Mouse (Mus musculus) MEL (cell line): ENCODE results near the gene Cfd. TPM values are rescaled to one million over a fixed set of nuclear protein-coding genes. Genes with fewer than 3 reads are reported as not detected.

Source experiments
- DNase-seq: peaks from one replicate; pipeline ENCODE4 v3.0.0; 2011; ENCODE audit warnings: low read depth, low spot score
- H3K27ac ChIP-seq: 2 replicates; pipeline ENCODE4 v1.5.1; 2012; ENCODE audit warnings: low read depth, mild to moderate bottlenecking, control low read depth, low read length, moderate library complexity; ENCODE audit not compliant: control insufficient read depth
- H3K27me3 ChIP-seq, 2 experiments: fragments of 150-350 bp in 1 of 2; sonication (generic) in 1 of 2; 2 replicates each; pipeline ENCODE4 v1.6.1; 2012; ENCODE audit warnings: low read length in 2 of 2, mild to moderate bottlenecking in 2 of 2, improper control_type of control experiment in 1 of 2, moderate library complexity in 1 of 2; ENCODE audit not compliant: insufficient read depth in 2 of 2, control insufficient read depth in 1 of 2
- H3K36me3 ChIP-seq, 2 experiments: 2 replicates each; pipeline ENCODE4 v1.6.1; 2012 to 2014; ENCODE audit warnings: low read length in 2 of 2, improper control_type of control experiment in 1 of 2, inconsistent platforms in 1 of 2, mild to moderate bottlenecking in 1 of 2; ENCODE audit not compliant: insufficient read depth in 2 of 2, control insufficient read depth in 1 of 2
- H3K4me1 ChIP-seq, 2 experiments: fragments of 150-350 bp in 1 of 2; sonication (generic) in 1 of 2; 2 replicates each; pipeline ENCODE4 v1.6.1; 2012; ENCODE audit warnings: low read length in 2 of 2, improper control_type of control experiment in 1 of 2, mild to moderate bottlenecking in 1 of 2; ENCODE audit not compliant: insufficient read depth in 2 of 2, control insufficient read depth in 1 of 2
- H3K4me3 ChIP-seq, 2 experiments: fragments of 150-350 bp in 1 of 2; sonication (generic) in 1 of 2; 2 replicates each; pipeline ENCODE4 v1.5.1; 2012; ENCODE audit warnings: low read depth in 2 of 2, low read length in 2 of 2, mild to moderate bottlenecking in 2 of 2, moderate library complexity in 2 of 2, control low read depth in 1 of 2, improper control_type of control experiment in 1 of 2; ENCODE audit not compliant: control insufficient read depth in 1 of 2, insufficient read depth in 1 of 2
- H3K79me2 ChIP-seq: 2 replicates; pipeline ENCODE4 v1.6.1; 2012; ENCODE audit warnings: mild to moderate bottlenecking, low read length, moderate library complexity; ENCODE audit not compliant: control insufficient read depth, poor library complexity, insufficient read depth
- H3K9ac ChIP-seq: 2 replicates; pipeline ENCODE4 v1.6.1; 2012; ENCODE audit warnings: low read depth, mild to moderate bottlenecking, control low read depth, low read length, moderate library complexity; ENCODE audit not compliant: control insufficient read depth, poor library complexity, severe bottlenecking
- H3K9me3 ChIP-seq: fragments of 150-350 bp; sonication (generic); replicated peaks from 2 replicates; pipeline ENCODE4 v1.6.1; 2012; ENCODE audit warnings: mild to moderate bottlenecking, low read length, improper control_type of control experiment, moderate library complexity; ENCODE audit not compliant: insufficient read depth
- BHLHE40 ChIP-seq: IDR thresholded peaks from 2 replicates; pipeline ENCODE4 v1.6.1; 2012; ENCODE audit warnings: low read depth, mild to moderate bottlenecking, inconsistent platforms, low read length, improper control_type of control experiment, borderline replicate concordance
- CHD2 ChIP-seq: IDR thresholded peaks from 2 replicates; pipeline ENCODE4 v1.6.1; 2011; ENCODE audit warnings: low read length, improper control_type of control experiment
- E2F4 ChIP-seq: IDR thresholded peaks from 2 replicates; pipeline ENCODE4 v1.6.1; 2011; ENCODE audit warnings: low read depth, low read length, improper control_type of control experiment, borderline replicate concordance
- ELF1 ChIP-seq: IDR thresholded peaks from 2 replicates; pipeline ENCODE4 v1.6.1; 2014; ENCODE audit warnings: low read depth, mild to moderate bottlenecking, inconsistent platforms, low read length, improper control_type of control experiment, moderate library complexity
- EP300 ChIP-seq, 2 experiments: IDR thresholded peaks; 2 replicates each; pipeline ENCODE4 v1.6.1; 2011; ENCODE audit warnings: improper control_type of control experiment in 2 of 2, low read length in 2 of 2, low read depth in 1 of 2, mild to moderate bottlenecking in 1 of 2
- ETS1 ChIP-seq: IDR thresholded peaks from 2 replicates; pipeline ENCODE4 v1.6.1; 2012; ENCODE audit warnings: low read depth, mild to moderate bottlenecking, inconsistent platforms, low read length, improper control_type of control experiment, moderate library complexity
- GABPA ChIP-seq: IDR thresholded peaks from 2 replicates; pipeline ENCODE4 v1.6.1; 2012; ENCODE audit warnings: low read depth, mild to moderate bottlenecking, inconsistent platforms, low read length, improper control_type of control experiment, moderate library complexity
- GATA1 ChIP-seq: IDR thresholded peaks from 2 replicates; pipeline ENCODE4 v1.6.1; 2011; ENCODE audit warnings: low read depth, low read length, improper control_type of control experiment
- HCFC1 ChIP-seq: IDR thresholded peaks from 2 replicates; pipeline ENCODE4 v1.6.1; 2012; ENCODE audit warnings: low read depth, mild to moderate bottlenecking, inconsistent platforms, low read length, improper control_type of control experiment, moderate library complexity
- JUND ChIP-seq: IDR thresholded peaks from 2 replicates; pipeline ENCODE4 v1.6.1; 2011; ENCODE audit warnings: low read depth, mild to moderate bottlenecking, improper control_type of control experiment, low read length
- KAT2A ChIP-seq: conservative IDR thresholded peaks from 2 replicates; pipeline ENCODE4 v1.6.1; 2012; ENCODE audit warnings: low read depth, low read length, improper control_type of control experiment, inconsistent platforms
- MAX ChIP-seq: IDR thresholded peaks from 2 replicates; pipeline ENCODE4 v1.6.1; 2011; ENCODE audit warnings: low read length, improper control_type of control experiment
- MAZ ChIP-seq: IDR thresholded peaks from 2 replicates; pipeline ENCODE4 v1.6.1; 2012; ENCODE audit warnings: low read depth, mild to moderate bottlenecking, inconsistent platforms, low read length, improper control_type of control experiment
- MEF2A ChIP-seq: IDR thresholded peaks from 2 replicates; pipeline ENCODE4 v1.6.1; 2014; ENCODE audit warnings: low read depth, mild to moderate bottlenecking, inconsistent platforms, low read length, improper control_type of control experiment; ENCODE audit not compliant: poor library complexity, insufficient replicate concordance, severe bottlenecking; ENCODE audit errors: extremely low read depth
- MXI1 ChIP-seq: IDR thresholded peaks from 2 replicates; pipeline ENCODE4 v1.6.1; 2011; ENCODE audit warnings: mild to moderate bottlenecking, low read depth, low read length, improper control_type of control experiment
- MYC ChIP-seq: IDR thresholded peaks from 2 replicates; pipeline ENCODE4 v1.6.1; 2011; ENCODE audit warnings: low read depth, mild to moderate bottlenecking, low read length, improper control_type of control experiment, moderate library complexity
- NELFE ChIP-seq: IDR thresholded peaks from 2 replicates; pipeline ENCODE4 v1.6.1; 2011; ENCODE audit warnings: low read depth, low read length, improper control_type of control experiment
- NRF1 ChIP-seq: IDR thresholded peaks from 2 replicates; pipeline ENCODE4 v1.6.1; 2014; ENCODE audit warnings: low read depth, mild to moderate bottlenecking, inconsistent platforms, low read length, improper control_type of control experiment, moderate library complexity; ENCODE audit not compliant: poor library complexity, insufficient read depth, severe bottlenecking
- POLR2A ChIP-seq, 2 experiments: IDR thresholded peaks; 2 replicates each; pipeline ENCODE4 v1.6.1; 2011 to 2012; ENCODE audit warnings: low read length in 2 of 2, mild to moderate bottlenecking in 2 of 2, control low read depth in 1 of 2, improper control_type of control experiment in 1 of 2, low read depth in 1 of 2, moderate library complexity in 1 of 2; ENCODE audit not compliant: control insufficient read depth in 1 of 2, insufficient read depth in 1 of 2, poor library complexity in 1 of 2
- POLR2AphosphoS2 ChIP-seq: IDR thresholded peaks from 2 replicates; pipeline ENCODE4 v1.6.1; 2011; ENCODE audit warnings: low read length, improper control_type of control experiment
- POLR2AphosphoS5 ChIP-seq: IDR thresholded peaks from 2 replicates; pipeline ENCODE4 v1.6.1; 2012; ENCODE audit warnings: low read depth, borderline replicate concordance, mild to moderate bottlenecking, inconsistent platforms, low read length, moderate library complexity, mixed read lengths
- RCOR1 ChIP-seq: IDR thresholded peaks from 2 replicates; pipeline ENCODE4 v1.6.1; 2012; ENCODE audit warnings: low read depth, mild to moderate bottlenecking, inconsistent platforms, low read length, improper control_type of control experiment
- SIN3A ChIP-seq: IDR thresholded peaks from 2 replicates; pipeline ENCODE4 v1.6.1; 2012; ENCODE audit warnings: low read length, improper control_type of control experiment, inconsistent platforms
- SMC3 ChIP-seq: IDR thresholded peaks from 2 replicates; pipeline ENCODE4 v1.6.1; 2011; ENCODE audit warnings: low read depth, low read length, improper control_type of control experiment
- TAL1 ChIP-seq: IDR thresholded peaks from 2 replicates; pipeline ENCODE4 v1.6.1; 2012; ENCODE audit warnings: mild to moderate bottlenecking, inconsistent platforms, low read length, moderate library complexity, mixed read lengths
- USF2 ChIP-seq, 2 experiments: IDR thresholded peaks; 2 replicates each; pipeline ENCODE4 v1.6.1; 2011 to 2012; ENCODE audit warnings: improper control_type of control experiment in 2 of 2, low read length in 2 of 2, borderline replicate concordance in 1 of 2, inconsistent platforms in 1 of 2, low read depth in 1 of 2, mild to moderate bottlenecking in 1 of 2; ENCODE audit not compliant: insufficient read depth in 1 of 2
- ZC3H11A ChIP-seq: IDR thresholded peaks from 2 replicates; pipeline ENCODE4 v1.6.1; 2012; ENCODE audit warnings: low read depth, mild to moderate bottlenecking, inconsistent platforms, low read length, improper control_type of control experiment
- ZKSCAN1 ChIP-seq: IDR thresholded peaks from 2 replicates; pipeline ENCODE4 v1.6.1; 2012; ENCODE audit warnings: low read depth, mild to moderate bottlenecking, inconsistent platforms, low read length, improper control_type of control experiment, moderate library complexity
- ZMIZ1 ChIP-seq: IDR thresholded peaks from 2 replicates; pipeline ENCODE4 v1.6.1; 2012; ENCODE audit warnings: low read depth, mild to moderate bottlenecking, inconsistent platforms, low read length, improper control_type of control experiment, moderate library complexity
- polyA plus RNA-seq, 2 experiments: library from polyadenylated mRNA; stranded (reverse) in 1 of 2; unstranded in 1 of 2; fragments of >175 nt in 1 of 2; fragments of >200 nt in 1 of 2; gene quantifications; 2 replicates each; pipeline versions ENCODE4 v1.2.1 to v1.2.4; 2012; ENCODE audit warnings: low replicate concordance in 2 of 2, low read depth in 1 of 2; ENCODE audit not compliant: insufficient read length in 2 of 2, insufficient read depth in 1 of 2, missing spikeins in 1 of 2
- total RNA-seq: library from RNA; depleted of rRNA; stranded (reverse); fragments of 300-350 nt; gene quantifications from 2 replicates; pipeline ENCODE4 v1.2.3, GENCODE M21; 2012

Cfd gene
- total and polyA plus RNA-seq, 3 experiments = 0.21 TPM; not detected in 2

DNA sequence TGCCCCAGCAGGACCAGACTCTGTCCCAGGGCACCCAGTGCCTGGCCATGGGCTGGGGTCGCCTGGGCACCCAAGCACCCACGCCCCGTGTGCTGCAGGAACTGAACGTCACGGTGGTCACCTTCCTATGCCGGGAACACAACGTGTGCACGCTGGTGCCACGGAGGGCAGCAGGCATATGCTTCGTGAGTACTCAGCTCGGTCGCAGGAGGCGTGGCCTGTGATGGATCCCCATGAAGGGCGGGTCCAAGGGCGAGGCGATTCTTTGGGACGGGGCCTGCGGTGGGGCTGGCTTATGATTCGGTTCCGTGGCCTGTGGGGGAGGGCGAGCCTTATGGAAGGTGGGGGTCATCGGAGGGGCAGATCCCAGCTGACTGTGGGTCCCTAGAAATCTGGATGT is 8.7 kb upstream of the Cfd start:
- Histone ChIP-seq H3K4me1 (peaks cover 8 to 39% of the 10 kb centered on the region in 2 experiments; a peak in 3 of 4 replicates), H3K9me3 (no peaks in the 10 kb centered on the region), H3K36me3 (peaks cover 0 to 11% of the 10 kb centered on the region in 2 experiments; a peak in 2 of 4 replicates), H3K4me3 (peak overlapping the region; percentile 63 to 85), H3K9ac (peak overlapping the region; percentile 51), H3K79me2 (no peaks in the 10 kb centered on the region), H3K27ac (0 out of 2 replicates have a peak overlapping the region, but pooled peaks have one; percentile 7), H3K27me3 (no peaks in the 10 kb centered on the region)
- TF ChIP-seq NELFE (no peak; the same call in 1 of the 2 replicates), POLR2A (IDR thresholded peaks at IDR 0.05; ENCODE audit: control insufficient read depth in 1 of 2, insufficient read depth in 1 of 2, low read depth in 1 of 2, low read length in 2 of 2, poor library complexity in 1 of 2) (peak in 1 of 2 experiments; percentile 45; a peak in 1 of 4 replicates), MAX (0 out of 2 replicates have a peak, but pooled peaks have one; percentile 20), MXI1 (peak; percentile 66)
- peak; percentile 76 for DNase-seq

GRCm38 (mm10) chr10:79883297-79884084 is 7.2 kb upstream of the Cfd start:
- H3K4me1 ChIP-seq = peaks cover 6 to 35% of the 10 kb centered on the region in 2 experiments; a peak in 3 of 4 replicates
- H3K4me3 ChIP-seq = peak overlapping the region; percentile 45 to 50
- H3K36me3 ChIP-seq = peaks cover 0 to 10% of the 10 kb centered on the region in 2 experiments; a peak in 2 of 4 replicates
- peak overlapping the region; percentile 68 for H3K9ac ChIP-seq
- no peak overlapping the region for H3K27ac ChIP-seq
- DNase-seq = peak; percentile 92
- H3K9me3 ChIP-seq = no peaks in the 10 kb centered on the region
- H3K79me2 ChIP-seq = no peaks in the 10 kb centered on the region
- H3K27me3 ChIP-seq = no peaks in the 10 kb centered on the region
- TF ChIP-seq ZMIZ1 (no peak), ZKSCAN1 (no peak), GATA1 (no peak), TAL1 (no peak), GABPA (no peak), KAT2A (no peak), ETS1 (no peak), SMC3 (peak; percentile 83), MAX (no peak), BHLHE40 (no peak), MAZ (no peak), MYC (0 out of 2 replicates have a peak, but pooled peaks have one; percentile 25), ZC3H11A (peak; percentile 23; the same call in 1 of the 2 replicates), NRF1 (no peak), ELF1 (no peak), RCOR1 (no peak), POLR2AphosphoS2 (no peak), USF2 (IDR thresholded peaks at IDR 0.05; ENCODE audit: borderline replicate concordance in 1 of 2, insufficient read depth in 1 of 2, low read depth in 1 of 2, low read length in 2 of 2) (no peak), MEF2A (no peak), SIN3A (peak; percentile 63), EP300 (IDR thresholded peaks at IDR 0.05; ENCODE audit: low read depth in 1 of 2, low read length in 2 of 2) (no peak), POLR2AphosphoS5 (no peak), E2F4 (no peak), POLR2A (IDR thresholded peaks at IDR 0.05; ENCODE audit: control insufficient read depth in 1 of 2, insufficient read depth in 1 of 2, low read depth in 1 of 2, low read length in 2 of 2, poor library complexity in 1 of 2) (0 out of 4 replicates have a peak, but pooled peaks of 1 of the 2 experiments have one; percentile 18), HCFC1 (peak; percentile 64), JUND (no peak), CHD2 (no peak)
